Mouse (Mus musculus): ENCODE measurements around the gene Limch1. TPM values are rescaled to one million over a fixed set of nuclear protein-coding genes. Genes with fewer than 3 reads are reported as not detected.

Gene Limch1
- polyA plus RNA-seq, 1 experiment from 2014 or later = 67.8 TPM

- Histone ChIP-seq H3K27ac (ENCODE audit: low read depth) (no peak overlapping the region), H3K9ac (no peak overlapping the region), H3K4me1 (ENCODE audit: insufficient read depth) (peaks cover 11% of the 10 kb centered on the region; the same call in 1 of the 2 replicates), H3K36me3 (ENCODE audit: insufficient read depth) (no peaks in the 10 kb centered on the region), H3K4me2 (no peak overlapping the region), H3K9me3 (ENCODE audit: low read depth, low read length) (no peaks in the 10 kb centered on the region), H3K4me3 (ENCODE audit: low read depth, low read length) (no peak overlapping the region), H3K27me3 (ENCODE audit: insufficient read depth, low read length) (no peaks in the 10 kb centered on the region)
- ATAC-seq (ENCODE audit: insufficient read depth) = no peak
- no peak for DNase-seq
- WGBS = 92% methylated on average over 6 of the region's 6 CpGs
- no peak for TF ChIP-seq CTCF (IDR thresholded peaks at IDR 0.05; ENCODE audit: low read depth)
Measured at GRCm38 (mm10) chr5:66872681-66873080, 127.1 kb downstream of the Limch1 start.

DNA sequence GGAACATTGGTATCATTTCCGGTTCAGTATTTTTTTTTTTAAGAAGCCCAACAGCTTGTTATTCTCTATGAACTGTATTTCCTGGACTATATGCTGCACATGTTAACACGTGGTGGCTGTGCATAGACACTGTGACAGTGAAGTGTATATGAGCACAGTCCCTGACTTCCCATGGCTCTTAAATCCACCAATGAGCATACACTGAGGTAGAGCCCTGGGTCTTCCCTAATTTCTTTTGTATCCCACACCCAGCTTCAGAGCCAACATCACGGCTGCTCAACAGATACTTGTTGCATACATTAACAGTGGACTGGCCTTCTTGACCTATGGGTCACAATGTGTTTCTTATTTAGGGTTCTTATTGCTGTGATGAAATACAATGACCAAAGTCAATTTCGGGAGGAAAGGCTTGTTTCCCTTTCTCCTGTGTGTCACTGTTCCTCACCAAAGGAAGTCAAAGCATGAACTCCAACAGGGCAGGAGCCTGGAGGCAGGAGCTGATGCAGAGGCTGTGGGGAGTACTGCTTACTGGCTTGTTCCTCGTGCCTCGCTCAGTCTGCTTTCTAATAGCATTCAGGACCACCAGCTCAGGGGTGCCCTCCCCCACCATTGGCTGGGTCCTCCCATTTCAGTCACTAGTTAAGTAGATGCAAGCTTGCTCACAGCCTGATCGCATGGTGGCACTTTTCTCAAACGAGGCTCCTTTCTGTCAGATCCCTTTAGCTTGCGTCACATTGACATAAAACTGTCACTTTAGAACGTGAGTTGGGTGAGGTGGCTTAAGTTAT, 130.6 kb downstream of the Limch1 start:
- Histone ChIP-seq H3K4me2 (no peak overlapping the region), H3K27me3 (ENCODE audit: insufficient read depth, low read length) (no peaks in the 10 kb centered on the region), H3K27ac (ENCODE audit: low read depth) (no peak overlapping the region), H3K9me3 (ENCODE audit: low read depth, low read length) (no peaks in the 10 kb centered on the region), H3K36me3 (ENCODE audit: insufficient read depth) (no peaks in the 10 kb centered on the region), H3K4me1 (ENCODE audit: insufficient read depth) (peaks cover 14% of the 10 kb centered on the region; the same call in 1 of the 2 replicates), H3K9ac (no peak overlapping the region), H3K4me3 (ENCODE audit: low read depth, low read length) (no peak overlapping the region)
- no peak for DNase-seq
- WGBS = 52% methylated on average over 10 of the region's 10 CpGs
- TF ChIP-seq CTCF (IDR thresholded peaks at IDR 0.05; ENCODE audit: low read depth) = no peak
- ATAC-seq (ENCODE audit: insufficient read depth) = no peak

- H3K4me2 ChIP-seq = no peak overlapping the region
- no peak for ATAC-seq (ENCODE audit: insufficient read depth)
- peaks cover 14% of the 10 kb centered on the region; the same call in 1 of the 2 replicates for H3K4me1 ChIP-seq (ENCODE audit: insufficient read depth)
- no peaks in the 10 kb centered on the region for H3K27me3 ChIP-seq (ENCODE audit: insufficient read depth, low read length)
- no peak overlapping the region for H3K4me3 ChIP-seq (ENCODE audit: low read depth, low read length)
- no peaks in the 10 kb centered on the region for H3K9me3 ChIP-seq (ENCODE audit: low read depth, low read length)
- 28% methylated on average over 5 of the region's 5 CpGs for whole genome bisulfite sequencing
- no peak overlapping the region for H3K27ac ChIP-seq (ENCODE audit: low read depth)
- no peaks in the 10 kb centered on the region for H3K36me3 ChIP-seq (ENCODE audit: insufficient read depth)
- peak; percentile 43 for DNase-seq
- TF ChIP-seq CTCF (IDR thresholded peaks at IDR 0.05; ENCODE audit: low read depth) = no peak
- H3K9ac ChIP-seq = no peak overlapping the region
Measured at GRCm38 (mm10) chr5:66877066-66877465, 131.4 kb downstream of the Limch1 start.

DNA sequence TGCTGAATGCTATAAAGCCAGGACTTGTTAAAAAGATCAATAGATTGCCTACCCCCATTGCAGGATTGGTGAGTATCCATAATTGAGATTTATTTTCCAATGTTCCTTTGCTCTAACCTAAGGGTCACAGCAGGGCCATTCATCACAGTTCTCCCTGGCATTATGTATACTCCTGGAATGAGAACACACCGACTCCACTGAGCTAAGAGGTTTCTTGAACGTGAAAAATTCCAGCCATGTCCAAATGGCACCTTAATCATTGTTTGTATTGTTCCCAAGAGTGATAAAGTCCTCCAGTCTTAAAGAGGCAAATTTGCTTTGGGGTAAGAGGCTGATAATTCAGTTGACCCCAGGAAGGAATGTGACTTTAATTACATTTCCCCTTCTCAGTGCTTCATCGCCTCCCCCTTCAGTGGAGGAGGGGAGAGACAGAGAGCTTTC, 136.3 kb downstream of the Limch1 start:
- 19% methylated on average over 3 of the region's 3 CpGs for WGBS
- no peak overlapping the region for H3K27ac ChIP-seq (ENCODE audit: low read depth)

DNA sequence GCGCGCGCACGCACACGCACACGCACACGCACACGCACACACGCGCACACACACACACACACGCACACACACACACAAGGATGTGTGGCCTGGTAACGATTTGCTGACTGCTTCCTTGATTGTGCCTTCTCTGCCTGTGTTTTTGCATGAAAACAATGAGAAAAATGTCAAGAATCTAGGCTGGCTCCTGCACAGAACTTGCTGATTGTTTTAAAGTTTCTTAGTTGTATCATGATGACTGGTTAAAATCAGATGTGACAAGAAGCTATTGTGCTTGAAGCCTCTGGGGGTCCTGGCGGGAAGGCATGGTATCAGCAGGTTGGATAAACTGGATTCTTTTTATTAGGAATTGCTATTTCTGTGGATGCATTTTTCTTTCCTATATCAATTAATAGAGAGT, 137.1 kb downstream of the Limch1 start:
- DNase-seq (no peak), ATAC-seq (ENCODE audit: insufficient read depth) (no peak)
- Histone ChIP-seq H3K4me3 (ENCODE audit: low read depth, low read length) (no peak overlapping the region), H3K36me3 (ENCODE audit: insufficient read depth) (no peaks in the 10 kb centered on the region), H3K27me3 (ENCODE audit: insufficient read depth, low read length) (no peaks in the 10 kb centered on the region), H3K27ac (ENCODE audit: low read depth) (no peak overlapping the region), H3K9me3 (ENCODE audit: low read depth, low read length) (no peaks in the 10 kb centered on the region), H3K4me2 (no peak overlapping the region), H3K4me1 (ENCODE audit: insufficient read depth) (peaks cover 12% of the 10 kb centered on the region; the same call in 1 of the 2 replicates), H3K9ac (no peak overlapping the region)
- TF ChIP-seq CTCF (IDR thresholded peaks at IDR 0.05; ENCODE audit: low read depth) = no peak
- 85% methylated on average over 13 of the region's 13 CpGs for WGBS

More for the DNA sequence above, 136.3 kb downstream of the Limch1 start:
- ATAC-seq (ENCODE audit: insufficient read depth) (peak; percentile 65; the same call in 1 of the 2 replicates), DNase-seq (peak; percentile 59)
- H3K4me1 ChIP-seq (ENCODE audit: insufficient read depth) = 0 out of 2 replicates have a peak, but pooled peaks cover 7% of the 10 kb centered on the region
- H3K4me2 ChIP-seq = no peak overlapping the region
- TF ChIP-seq CTCF (IDR thresholded peaks at IDR 0.05; ENCODE audit: low read depth) = no peak
- no peaks in the 10 kb centered on the region for H3K9me3 ChIP-seq (ENCODE audit: low read depth, low read length)
- no peak overlapping the region for H3K9ac ChIP-seq
- no peaks in the 10 kb centered on the region for H3K36me3 ChIP-seq (ENCODE audit: insufficient read depth)
- no peak overlapping the region for H3K4me3 ChIP-seq (ENCODE audit: low read depth, low read length)
- H3K27me3 ChIP-seq (ENCODE audit: insufficient read depth, low read length) = no peaks in the 10 kb centered on the region

DNA sequence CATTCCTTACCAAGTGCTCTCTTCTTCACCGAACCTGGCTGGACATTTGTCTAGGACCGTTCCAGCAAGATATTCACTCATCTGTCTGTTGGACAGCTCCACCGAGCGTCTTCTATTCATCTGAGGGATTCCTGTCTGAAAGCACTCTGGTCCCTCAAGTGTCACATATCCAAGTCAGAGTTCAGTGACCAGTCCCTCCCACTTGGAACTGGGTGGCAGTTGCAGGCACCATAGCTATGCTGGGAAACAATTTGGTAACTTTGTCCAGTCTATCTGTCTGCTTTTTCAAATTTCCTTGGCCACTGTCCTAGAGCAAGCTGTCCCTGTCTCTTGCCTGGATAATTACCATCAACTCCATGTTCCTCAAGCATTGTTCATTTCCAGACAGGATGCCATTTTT, 138.9 kb downstream of the Limch1 start:
- Histone ChIP-seq H3K4me1 (ENCODE audit: insufficient read depth) (peaks cover 22% of the 10 kb centered on the region; the same call in 1 of the 2 replicates), H3K27ac (ENCODE audit: low read depth) (no peak overlapping the region), H3K9ac (no peak overlapping the region), H3K4me3 (ENCODE audit: low read depth, low read length) (no peak overlapping the region), H3K36me3 (ENCODE audit: insufficient read depth) (no peaks in the 10 kb centered on the region), H3K9me3 (ENCODE audit: low read depth, low read length) (no peaks in the 10 kb centered on the region), H3K27me3 (ENCODE audit: insufficient read depth, low read length) (no peaks in the 10 kb centered on the region), H3K4me2 (no peak overlapping the region)
- 32% methylated on average over 4 of the region's 4 CpGs for WGBS
- no peak for TF ChIP-seq CTCF (IDR thresholded peaks at IDR 0.05; ENCODE audit: low read depth)
- peak; percentile 53 for DNase-seq
- ATAC-seq (ENCODE audit: insufficient read depth) = no peak

DNA sequence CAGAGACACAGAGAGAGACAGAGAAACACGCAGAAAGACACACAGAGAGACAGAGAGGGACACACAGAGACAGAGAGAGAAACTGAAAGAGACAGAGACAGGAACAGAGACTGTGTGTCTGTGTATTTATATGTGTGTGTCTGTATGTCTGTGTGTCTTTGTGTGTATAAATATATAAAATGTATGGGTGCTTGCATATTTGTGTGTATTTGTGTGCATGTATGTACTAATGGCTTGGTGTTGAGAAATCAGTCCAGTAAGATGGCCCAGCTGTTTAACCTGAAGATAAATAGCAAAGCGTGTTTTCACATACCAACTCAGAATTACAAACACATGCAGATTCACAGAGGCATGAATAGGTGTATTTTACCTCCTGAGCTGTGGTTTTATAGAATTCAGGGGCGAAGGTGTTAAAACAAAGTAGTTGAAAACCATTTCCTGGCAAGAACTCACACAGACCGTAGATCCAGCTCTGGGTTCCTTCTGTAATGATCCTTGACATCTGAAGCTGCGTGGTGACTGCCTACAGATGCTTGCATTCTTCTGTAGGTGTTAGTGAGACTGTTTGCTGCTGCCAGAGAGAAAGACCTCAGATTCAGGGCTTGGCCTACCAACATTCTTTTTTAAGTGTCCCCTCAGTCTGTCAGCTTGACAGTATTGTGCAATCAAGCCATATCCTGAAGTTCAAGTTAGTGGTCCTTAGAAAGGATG, 140.9 kb downstream of the Limch1 start:
- no peak overlapping the region for H3K9ac ChIP-seq
- H3K9me3 ChIP-seq (ENCODE audit: low read depth, low read length) = no peaks in the 10 kb centered on the region
- ATAC-seq (ENCODE audit: insufficient read depth) (peak; percentile 88), DNase-seq (peak; percentile 91)
- no peaks in the 10 kb centered on the region for H3K36me3 ChIP-seq (ENCODE audit: insufficient read depth)
- 50% methylated on average over 5 of the region's 5 CpGs for WGBS
- no peaks in the 10 kb centered on the region for H3K27me3 ChIP-seq (ENCODE audit: insufficient read depth, low read length)
- no peak for TF ChIP-seq CTCF (IDR thresholded peaks at IDR 0.05; ENCODE audit: low read depth)
- no peak overlapping the region for H3K4me3 ChIP-seq (ENCODE audit: low read depth, low read length)
- peaks cover 19% of the 10 kb centered on the region; the same call in 1 of the 2 replicates for H3K4me1 ChIP-seq (ENCODE audit: insufficient read depth)
- H3K4me2 ChIP-seq = no peak overlapping the region
- peak overlapping the region; percentile 1; the same call in 1 of the 2 replicates for H3K27ac ChIP-seq (ENCODE audit: low read depth)
